Mouse (Mus musculus): ENCODE data around the gene E130208F15Rik.

GRCm38 (mm10) chr7:30325364-30325763, 3.8 kb downstream of the E130208F15Rik start:
- TF ChIP-seq CTCF (IDR thresholded peaks at IDR 0.05): peak; percentile 76
- TF ChIP-seq EP300 (IDR thresholded peaks at IDR 0.05): no peak

Measured in lung, postnatal 0 days (tissue).